Mouse (Mus musculus) E14TG2a.4 (cell line): ENCODE data around the gene Pan3.

Source experiments
- CTCF ChIP-seq: conservative IDR thresholded peaks from 2 replicates; pipeline ENCODE4 v1.5.1; 2014; ENCODE audit warnings: low read length
- POU5F1 ChIP-seq: IDR thresholded peaks from 2 replicates; pipeline ENCODE4 v1.6.1; 2014; ENCODE audit warnings: low read length, borderline replicate concordance

DNA sequence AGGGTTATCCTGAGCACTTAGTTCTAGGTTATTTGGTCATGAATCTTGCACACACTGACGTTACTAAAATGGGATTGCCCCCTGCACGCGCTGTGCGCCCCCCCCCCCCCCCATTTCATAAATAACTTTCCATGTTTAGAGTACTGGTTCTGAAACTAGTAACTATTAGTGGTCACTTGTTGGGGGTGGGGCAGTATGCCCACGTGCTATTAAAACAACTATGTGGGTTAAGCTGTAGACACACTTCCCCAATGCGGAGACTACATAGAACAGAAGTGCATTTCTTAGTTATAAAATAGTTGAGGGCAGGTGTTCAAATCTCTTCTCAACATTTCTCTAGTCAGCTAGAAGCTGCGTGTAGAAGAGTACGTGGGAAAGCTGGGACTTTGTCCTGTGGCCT lies 63.7 kb downstream of the Pan3 start:
- TF ChIP-seq CTCF (no peak), POU5F1 (no peak)
